Mouse (Mus musculus) heart, embryonic 11.5 days (tissue): ENCODE data around the gene Il13. TPM values are rescaled to one million over a fixed set of nuclear protein-coding genes. Genes with fewer than 3 reads are reported as not detected.

Experiments used
- ATAC-seq: fragments of 200-750 bp; cut with Nextera tagmentation; replicated peaks from 2 replicates; pipeline ENCODE4 v1.8.0; 2017; ENCODE audit warnings: moderate library complexity; ENCODE audit not compliant: insufficient number of reproducible peaks, low FRiP score, low TSS enrichment
- H3K27ac ChIP-seq: fragments of 300-500 bp; sonication (generic); 2 replicates; pipeline ENCODE4 v1.5.1; 2014; ENCODE audit warnings: mild to moderate bottlenecking, low read depth, low read length
- H3K27me3 ChIP-seq: fragments of 300-500 bp; sonication (generic); 2 replicates; pipeline ENCODE4 v1.6.1; 2014; ENCODE audit warnings: mild to moderate bottlenecking, low read length, mixed read lengths; ENCODE audit not compliant: control insufficient read depth, insufficient read depth
- H3K36me3 ChIP-seq: fragments of 300-500 bp; sonication (generic); 2 replicates; pipeline ENCODE4 v1.6.1; 2014; ENCODE audit warnings: mild to moderate bottlenecking, low read length, moderate library complexity, mixed read lengths; ENCODE audit not compliant: control insufficient read depth, insufficient read depth
- H3K4me1 ChIP-seq: fragments of 300-500 bp; sonication (generic); 2 replicates; pipeline ENCODE4 v1.6.1; 2014; ENCODE audit warnings: low read length; ENCODE audit not compliant: control insufficient read depth, insufficient read depth
- H3K4me2 ChIP-seq: fragments of 300-500 bp; sonication (generic); 2 replicates; pipeline ENCODE4 v1.6.1; 2014; ENCODE audit warnings: mild to moderate bottlenecking, moderate library complexity
- H3K4me3 ChIP-seq: fragments of 300-500 bp; sonication (generic); 2 replicates; pipeline ENCODE4 v1.5.1; 2014; ENCODE audit warnings: low read depth, low read length
- H3K9ac ChIP-seq: fragments of 300-500 bp; sonication (generic); 2 replicates; pipeline ENCODE4 v1.6.1; 2014; ENCODE audit warnings: mild to moderate bottlenecking, low read depth, low read length, moderate library complexity
- H3K9me3 ChIP-seq: fragments of 300-500 bp; sonication (generic); replicated peaks from 2 replicates; pipeline ENCODE4 v1.6.1; 2016; ENCODE audit warnings: low read length; ENCODE audit not compliant: control insufficient read depth
- WGBS: fragments of 180-500 bp; shearing (Covaris S2); extraction: QIAGEN DNeasy Blood & Tissue Kit; methylation state at CpG from one replicate; pipeline ENCODE4 v1.1.7; 2014; ENCODE audit not compliant: insufficient replicate concordance; 5-methylcytosine and 5-hydroxymethylcytosine counted together
- polyA plus RNA-seq: library from polyadenylated mRNA; unstranded; fragments of >200 nt; fragmentation: Nextera tagmentation; extraction: Ambion mirVana; gene quantifications from 2 replicates; pipeline ENCODE4 v1.2.1, GENCODE M21; 2014

The Il13 gene
- polyA plus RNA-seq, result not detected in 2 replicates

GRCm38 (mm10) chr11:53634556-53634955 lies at the start of gene Il13:
TSS of gene Il13 (minus strand) at chr11:53634702.
- Histone ChIP-seq H3K27me3 (peaks cover 22% of the 10 kb centered on the region), H3K9me3 (no peaks in the 10 kb centered on the region), H3K36me3 (no peaks in the 10 kb centered on the region), H3K27ac (no peak within 1 kb of the TSS), H3K4me3 (no peak within 1 kb of the TSS), H3K9ac (no peak within 1 kb of the TSS), H3K4me2 (no peak within 1 kb of the TSS), H3K4me1 (peaks cover 9% of the 10 kb centered on the region)
- no peak for ATAC-seq
- 83% methylated on average over 8 of the region's 8 CpGs for WGBS

- Histone ChIP-seq H3K4me3 (no peak overlapping the region), H3K36me3 (peaks cover 2% of the 10 kb centered on the region), H3K27me3 (no peaks in the 10 kb centered on the region), H3K27ac (peak overlapping the region; percentile 10; the same call in 1 of the 2 replicates), H3K4me1 (peaks cover 9% of the 10 kb centered on the region), H3K9ac (no peak overlapping the region), H3K4me2 (no peak overlapping the region), H3K9me3 (no peaks in the 10 kb centered on the region)
- 57% methylated on average over 9 of the region's 9 CpGs for WGBS
- ATAC-seq, result no peak
Observed at GRCm38 (mm10) chr11:53682994-53683530, 48.6 kb upstream of the Il13 start.

GRCm38 (mm10) chr11:53682170-53682569 lies 47.7 kb upstream of the Il13 start:
- H3K9me3 ChIP-seq, result no peaks in the 10 kb centered on the region
- H3K4me3 ChIP-seq, result no peak overlapping the region
- WGBS, result 53% methylated on average over 2 of the region's 2 CpGs
- H3K27ac ChIP-seq, result 0 out of 2 replicates have a peak overlapping the region, but pooled peaks have one; percentile 10
- no peak for ATAC-seq
- H3K36me3 ChIP-seq, result no peaks in the 10 kb centered on the region; the same call in none of the 2 replicates
- no peaks in the 10 kb centered on the region for H3K27me3 ChIP-seq
- H3K4me1 ChIP-seq, result peaks cover 9% of the 10 kb centered on the region
- H3K9ac ChIP-seq, result no peak overlapping the region
- H3K4me2 ChIP-seq, result no peak overlapping the region

GRCm38 (mm10) chr11:53681686-53682085 lies 47.2 kb upstream of the Il13 start:
- H3K9me3 ChIP-seq, result no peaks in the 10 kb centered on the region
- H3K4me2 ChIP-seq, result no peak overlapping the region
- no peak overlapping the region for H3K9ac ChIP-seq
- no peaks in the 10 kb centered on the region; the same call in none of the 2 replicates for H3K36me3 ChIP-seq
- H3K4me1 ChIP-seq, result peaks cover 9% of the 10 kb centered on the region
- no peak overlapping the region for H3K4me3 ChIP-seq
- no peak overlapping the region for H3K27ac ChIP-seq
- no peak for ATAC-seq
- H3K27me3 ChIP-seq, result no peaks in the 10 kb centered on the region
- WGBS, result 92% methylated on average over 2 of the region's 2 CpGs

GRCm38 (mm10) chr11:53680141-53680540 lies 45.6 kb upstream of the Il13 start:
- Histone ChIP-seq H3K4me2 (no peak overlapping the region), H3K4me1 (peaks cover 9% of the 10 kb centered on the region), H3K27ac (no peak overlapping the region), H3K9ac (no peak overlapping the region), H3K27me3 (no peaks in the 10 kb centered on the region), H3K9me3 (no peaks in the 10 kb centered on the region), H3K4me3 (no peak overlapping the region), H3K36me3 (no peaks in the 10 kb centered on the region; the same call in none of the 2 replicates)
- ATAC-seq, result no peak
- WGBS, result 88% methylated on average over 4 of the region's 4 CpGs

- 92% methylated on average over 4 of the region's 4 CpGs for WGBS
- peaks cover 21% of the 10 kb centered on the region for H3K36me3 ChIP-seq
- no peak overlapping the region for H3K4me3 ChIP-seq
- no peak overlapping the region for H3K9ac ChIP-seq
- no peaks in the 10 kb centered on the region for H3K27me3 ChIP-seq
- no peak overlapping the region for H3K27ac ChIP-seq
- no peaks in the 10 kb centered on the region for H3K9me3 ChIP-seq
- H3K4me1 ChIP-seq, result no peaks in the 10 kb centered on the region
- no peak overlapping the region for H3K4me2 ChIP-seq
- ATAC-seq, result no peak
Observed at GRCm38 (mm10) chr11:53671414-53671813, 36.9 kb upstream of the Il13 start.

GRCm38 (mm10) chr11:53664091-53664490 lies 29.6 kb upstream of the Il13 start:
- H3K9me3 ChIP-seq, result no peaks in the 10 kb centered on the region
- H3K27me3 ChIP-seq, result no peaks in the 10 kb centered on the region
- H3K4me3 ChIP-seq, result no peak overlapping the region
- 74% methylated on average over 5 of the region's 5 CpGs for WGBS
- peaks cover 8% of the 10 kb centered on the region for H3K4me1 ChIP-seq
- ATAC-seq, result no peak
- no peak overlapping the region for H3K27ac ChIP-seq
- H3K9ac ChIP-seq, result no peak overlapping the region
- peaks cover 15% of the 10 kb centered on the region for H3K36me3 ChIP-seq
- H3K4me2 ChIP-seq, result no peak overlapping the region

GRCm38 (mm10) chr11:53662794-53663674 lies 28.5 kb upstream of the Il13 start:
- H3K4me2 ChIP-seq, result peak overlapping the region; percentile 8; the same call in 1 of the 2 replicates
- H3K9ac ChIP-seq, result no peak overlapping the region
- H3K4me1 ChIP-seq, result peaks cover 8% of the 10 kb centered on the region
- no peak for ATAC-seq
- no peak overlapping the region for H3K27ac ChIP-seq
- H3K4me3 ChIP-seq, result no peak overlapping the region
- H3K9me3 ChIP-seq, result no peaks in the 10 kb centered on the region
- peaks cover 9% of the 10 kb centered on the region for H3K36me3 ChIP-seq
- WGBS, result 53% methylated on average over 14 of the region's 14 CpGs
- H3K27me3 ChIP-seq, result no peaks in the 10 kb centered on the region
